Mouse (Mus musculus): Measurements from ENCODE around the gene Fam184a.

Gene Fam184a

DNA sequence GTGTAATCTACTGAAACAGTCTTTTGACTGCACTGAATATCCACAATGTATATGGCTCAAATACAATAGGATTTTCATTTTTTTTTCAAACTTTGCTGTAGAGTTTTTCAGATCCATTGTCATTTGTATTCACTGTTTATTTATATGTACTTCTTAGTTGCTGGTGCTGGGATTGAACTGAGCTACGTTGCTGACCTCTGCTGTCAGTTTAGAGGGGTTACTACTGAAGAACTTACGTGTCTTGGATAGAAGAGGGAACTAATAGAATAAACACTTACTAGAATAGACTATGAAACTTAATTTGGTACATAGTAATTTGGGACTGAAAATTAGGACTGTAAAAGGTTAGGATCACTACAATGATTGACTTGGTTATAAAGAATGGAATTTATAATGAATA, 145.6 kb downstream of the Fam184a start:
- in situ Hi-C loops (cut with MboI, MseI), result no loop called here

DNA sequence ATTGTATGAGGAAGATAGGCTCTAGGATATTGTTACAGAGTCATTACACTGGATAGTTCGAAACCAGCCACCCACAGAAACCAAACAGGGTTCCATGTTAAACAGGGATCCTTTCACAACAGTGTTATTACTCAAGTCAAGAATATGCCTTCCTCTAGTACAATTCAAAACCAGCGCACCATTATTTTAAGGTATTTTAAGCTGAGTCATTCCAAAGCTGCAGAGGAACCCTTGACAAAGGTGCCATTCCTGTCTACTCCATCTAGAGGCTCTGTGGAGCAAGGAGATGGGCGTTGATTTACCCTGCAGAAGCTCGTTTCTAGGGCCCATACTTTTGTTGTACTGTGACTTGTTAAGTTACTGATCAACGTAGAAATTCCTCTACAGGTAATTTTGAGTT, 152.1 kb downstream of the Fam184a start:
- in situ Hi-C loops (cut with MboI, MseI), result loop anchor here (5.0 kb wide), 1 partner anchor 72 kb away; no protein-coding TSS in a partner anchor

GRCm38 (mm10) chr10:53597121-53597881, 153.6 kb downstream of the Fam184a start:
- in situ Hi-C loops (cut with MboI, MseI), result loop anchor here (5.0 kb wide), 1 partner anchor 70 kb away; no protein-coding TSS in a partner anchor

- in situ Hi-C loops (cut with MboI, MseI), result loop anchor here (5.0 kb wide), 1 partner anchor 69 kb away; no protein-coding TSS in a partner anchor
These were observed 154.2 kb downstream of the Fam184a start, which contains the start of gene Asf1a for GRCm38 (mm10) chr10:53596677-53597120. Asf1a (plus strand) TSS chr10:53596757.

GRCm38 (mm10) chr10:53595744-53596676, 154.9 kb downstream of the Fam184a start:
- in situ Hi-C loops (cut with MboI, MseI), result loop anchor here (5.0 kb wide), 1 partner anchor 69 kb away; no protein-coding TSS in a partner anchor

DNA sequence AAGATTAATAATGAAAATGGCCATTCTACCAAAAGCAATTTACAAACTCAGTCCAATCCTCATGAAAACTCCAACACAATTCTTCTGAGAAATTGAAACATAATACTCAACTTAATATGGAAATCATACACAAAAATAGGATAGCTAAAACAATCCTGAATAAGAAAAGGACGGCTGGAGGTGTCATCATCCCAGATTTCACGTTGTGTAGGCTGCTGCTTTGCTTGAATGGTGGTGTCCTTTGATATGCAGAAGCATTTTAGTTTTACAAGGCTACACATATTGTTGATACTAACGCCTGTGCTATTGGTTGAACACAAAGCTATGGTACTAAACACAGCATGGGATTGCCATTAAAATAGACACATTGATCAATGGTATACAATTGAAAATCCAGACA, 165.1 kb downstream of the Fam184a start:
- in situ Hi-C loops (cut with MboI, MseI), result no loop called here
